Mouse (Mus musculus) MEL (cell line): ENCODE measurements around the gene Eml6. TPM values are rescaled to one million over a fixed set of nuclear protein-coding genes. Genes with fewer than 3 reads are reported as not detected.

Source experiments
- DNase-seq: peaks from one replicate; pipeline ENCODE4 v3.0.0; 2011; ENCODE audit warnings: low read depth, low spot score
- H3K27ac ChIP-seq: 2 replicates; pipeline ENCODE4 v1.5.1; 2012; ENCODE audit warnings: low read depth, mild to moderate bottlenecking, control low read depth, low read length, moderate library complexity; ENCODE audit not compliant: control insufficient read depth
- H3K27me3 ChIP-seq, 2 experiments: fragments of 150-350 bp in 1 of 2; sonication (generic) in 1 of 2; 2 replicates each; pipeline ENCODE4 v1.6.1; 2012; ENCODE audit warnings: low read length in 2 of 2, mild to moderate bottlenecking in 2 of 2, improper control_type of control experiment in 1 of 2, moderate library complexity in 1 of 2; ENCODE audit not compliant: insufficient read depth in 2 of 2, control insufficient read depth in 1 of 2
- H3K36me3 ChIP-seq, 2 experiments: 2 replicates each; pipeline ENCODE4 v1.6.1; 2012 to 2014; ENCODE audit warnings: low read length in 2 of 2, improper control_type of control experiment in 1 of 2, inconsistent platforms in 1 of 2, mild to moderate bottlenecking in 1 of 2; ENCODE audit not compliant: insufficient read depth in 2 of 2, control insufficient read depth in 1 of 2
- H3K4me1 ChIP-seq, 2 experiments: fragments of 150-350 bp in 1 of 2; sonication (generic) in 1 of 2; 2 replicates each; pipeline ENCODE4 v1.6.1; 2012; ENCODE audit warnings: low read length in 2 of 2, improper control_type of control experiment in 1 of 2, mild to moderate bottlenecking in 1 of 2; ENCODE audit not compliant: insufficient read depth in 2 of 2, control insufficient read depth in 1 of 2
- H3K4me3 ChIP-seq, 2 experiments: fragments of 150-350 bp in 1 of 2; sonication (generic) in 1 of 2; 2 replicates each; pipeline ENCODE4 v1.5.1; 2012; ENCODE audit warnings: low read depth in 2 of 2, low read length in 2 of 2, mild to moderate bottlenecking in 2 of 2, moderate library complexity in 2 of 2, control low read depth in 1 of 2, improper control_type of control experiment in 1 of 2; ENCODE audit not compliant: control insufficient read depth in 1 of 2, insufficient read depth in 1 of 2
- H3K79me2 ChIP-seq: 2 replicates; pipeline ENCODE4 v1.6.1; 2012; ENCODE audit warnings: mild to moderate bottlenecking, low read length, moderate library complexity; ENCODE audit not compliant: control insufficient read depth, poor library complexity, insufficient read depth
- H3K9ac ChIP-seq: 2 replicates; pipeline ENCODE4 v1.6.1; 2012; ENCODE audit warnings: low read depth, mild to moderate bottlenecking, control low read depth, low read length, moderate library complexity; ENCODE audit not compliant: control insufficient read depth, poor library complexity, severe bottlenecking
- H3K9me3 ChIP-seq: fragments of 150-350 bp; sonication (generic); replicated peaks from 2 replicates; pipeline ENCODE4 v1.6.1; 2012; ENCODE audit warnings: mild to moderate bottlenecking, low read length, improper control_type of control experiment, moderate library complexity; ENCODE audit not compliant: insufficient read depth
- CHD1 ChIP-seq: IDR thresholded peaks from 2 replicates; pipeline ENCODE4 v1.6.1; 2012; ENCODE audit warnings: low read depth, mild to moderate bottlenecking, inconsistent platforms, low read length, improper control_type of control experiment
- CTCF ChIP-seq, 3 experiments: IDR thresholded peaks in 2 of 3; conservative IDR thresholded peaks in 1 of 3; 2 replicates each; pipeline ENCODE4 v1.5.1; 2011 to 2012; ENCODE audit warnings: low read length in 3 of 3, low read depth in 2 of 3, mild to moderate bottlenecking in 2 of 3, improper control_type of control experiment in 1 of 3, inconsistent platforms in 1 of 3, mixed read lengths in 1 of 3, moderate library complexity in 1 of 3; ENCODE audit not compliant: control insufficient read depth in 1 of 3, insufficient read depth in 1 of 3, poor library complexity in 1 of 3, severe bottlenecking in 1 of 3
- E2F4 ChIP-seq: IDR thresholded peaks from 2 replicates; pipeline ENCODE4 v1.6.1; 2011; ENCODE audit warnings: low read depth, low read length, improper control_type of control experiment, borderline replicate concordance
- EP300 ChIP-seq, 2 experiments: IDR thresholded peaks; 2 replicates each; pipeline ENCODE4 v1.6.1; 2011; ENCODE audit warnings: improper control_type of control experiment in 2 of 2, low read length in 2 of 2, low read depth in 1 of 2, mild to moderate bottlenecking in 1 of 2
- ETS1 ChIP-seq: IDR thresholded peaks from 2 replicates; pipeline ENCODE4 v1.6.1; 2012; ENCODE audit warnings: low read depth, mild to moderate bottlenecking, inconsistent platforms, low read length, improper control_type of control experiment, moderate library complexity
- GATA1 ChIP-seq: IDR thresholded peaks from 2 replicates; pipeline ENCODE4 v1.6.1; 2011; ENCODE audit warnings: low read depth, low read length, improper control_type of control experiment
- HCFC1 ChIP-seq: IDR thresholded peaks from 2 replicates; pipeline ENCODE4 v1.6.1; 2012; ENCODE audit warnings: low read depth, mild to moderate bottlenecking, inconsistent platforms, low read length, improper control_type of control experiment, moderate library complexity
- KAT2A ChIP-seq: conservative IDR thresholded peaks from 2 replicates; pipeline ENCODE4 v1.6.1; 2012; ENCODE audit warnings: low read depth, low read length, improper control_type of control experiment, inconsistent platforms
- MAFK ChIP-seq: IDR thresholded peaks from 2 replicates; pipeline ENCODE4 v1.6.1; 2011; ENCODE audit warnings: low read depth, mild to moderate bottlenecking, low read length, improper control_type of control experiment, borderline replicate concordance
- MAZ ChIP-seq: IDR thresholded peaks from 2 replicates; pipeline ENCODE4 v1.6.1; 2012; ENCODE audit warnings: low read depth, mild to moderate bottlenecking, inconsistent platforms, low read length, improper control_type of control experiment
- MYB ChIP-seq: IDR thresholded peaks from 2 replicates; pipeline ENCODE4 v1.6.1; 2011; ENCODE audit warnings: mild to moderate bottlenecking, low read depth, low read length, improper control_type of control experiment
- NELFE ChIP-seq: IDR thresholded peaks from 2 replicates; pipeline ENCODE4 v1.6.1; 2011; ENCODE audit warnings: low read depth, low read length, improper control_type of control experiment
- NRF1 ChIP-seq: IDR thresholded peaks from 2 replicates; pipeline ENCODE4 v1.6.1; 2014; ENCODE audit warnings: low read depth, mild to moderate bottlenecking, inconsistent platforms, low read length, improper control_type of control experiment, moderate library complexity; ENCODE audit not compliant: poor library complexity, insufficient read depth, severe bottlenecking
- POLR2A ChIP-seq, 2 experiments: IDR thresholded peaks; 2 replicates each; pipeline ENCODE4 v1.6.1; 2011 to 2012; ENCODE audit warnings: low read length in 2 of 2, mild to moderate bottlenecking in 2 of 2, control low read depth in 1 of 2, improper control_type of control experiment in 1 of 2, low read depth in 1 of 2, moderate library complexity in 1 of 2; ENCODE audit not compliant: control insufficient read depth in 1 of 2, insufficient read depth in 1 of 2, poor library complexity in 1 of 2
- POLR2AphosphoS5 ChIP-seq: IDR thresholded peaks from 2 replicates; pipeline ENCODE4 v1.6.1; 2012; ENCODE audit warnings: low read depth, borderline replicate concordance, mild to moderate bottlenecking, inconsistent platforms, low read length, moderate library complexity, mixed read lengths
- RAD21 ChIP-seq: IDR thresholded peaks from 2 replicates; pipeline ENCODE4 v1.6.1; 2011; ENCODE audit warnings: mild to moderate bottlenecking, low read depth, low read length, improper control_type of control experiment
- SMC3 ChIP-seq: IDR thresholded peaks from 2 replicates; pipeline ENCODE4 v1.6.1; 2011; ENCODE audit warnings: low read depth, low read length, improper control_type of control experiment
- TAL1 ChIP-seq: IDR thresholded peaks from 2 replicates; pipeline ENCODE4 v1.6.1; 2012; ENCODE audit warnings: mild to moderate bottlenecking, inconsistent platforms, low read length, moderate library complexity, mixed read lengths
- TBP ChIP-seq: IDR thresholded peaks from 2 replicates; pipeline ENCODE4 v1.8.0; 2011; ENCODE audit warnings: low read depth, low read length, improper control_type of control experiment
- ZC3H11A ChIP-seq: IDR thresholded peaks from 2 replicates; pipeline ENCODE4 v1.6.1; 2012; ENCODE audit warnings: low read depth, mild to moderate bottlenecking, inconsistent platforms, low read length, improper control_type of control experiment
- ZKSCAN1 ChIP-seq: IDR thresholded peaks from 2 replicates; pipeline ENCODE4 v1.6.1; 2012; ENCODE audit warnings: low read depth, mild to moderate bottlenecking, inconsistent platforms, low read length, improper control_type of control experiment, moderate library complexity
- ZMIZ1 ChIP-seq: IDR thresholded peaks from 2 replicates; pipeline ENCODE4 v1.6.1; 2012; ENCODE audit warnings: low read depth, mild to moderate bottlenecking, inconsistent platforms, low read length, improper control_type of control experiment, moderate library complexity
- ZNF384 ChIP-seq: IDR thresholded peaks from 2 replicates; pipeline ENCODE4 v1.6.1; 2012; ENCODE audit warnings: low read depth, mild to moderate bottlenecking, inconsistent platforms, low read length, improper control_type of control experiment
- polyA plus RNA-seq, 2 experiments: library from polyadenylated mRNA; stranded (reverse) in 1 of 2; unstranded in 1 of 2; fragments of >175 nt in 1 of 2; fragments of >200 nt in 1 of 2; gene quantifications; 2 replicates each; pipeline versions ENCODE4 v1.2.1 to v1.2.4; 2012; ENCODE audit warnings: low replicate concordance in 2 of 2, low read depth in 1 of 2; ENCODE audit not compliant: insufficient read length in 2 of 2, insufficient read depth in 1 of 2, missing spikeins in 1 of 2
- total RNA-seq: library from RNA; depleted of rRNA; stranded (reverse); fragments of 300-350 nt; gene quantifications from 2 replicates; pipeline ENCODE4 v1.2.3, GENCODE M21; 2012

The Eml6 gene
- total and polyA plus RNA-seq, 3 experiments: 2.7 to 2.8 TPM; not detected in 1

DNA sequence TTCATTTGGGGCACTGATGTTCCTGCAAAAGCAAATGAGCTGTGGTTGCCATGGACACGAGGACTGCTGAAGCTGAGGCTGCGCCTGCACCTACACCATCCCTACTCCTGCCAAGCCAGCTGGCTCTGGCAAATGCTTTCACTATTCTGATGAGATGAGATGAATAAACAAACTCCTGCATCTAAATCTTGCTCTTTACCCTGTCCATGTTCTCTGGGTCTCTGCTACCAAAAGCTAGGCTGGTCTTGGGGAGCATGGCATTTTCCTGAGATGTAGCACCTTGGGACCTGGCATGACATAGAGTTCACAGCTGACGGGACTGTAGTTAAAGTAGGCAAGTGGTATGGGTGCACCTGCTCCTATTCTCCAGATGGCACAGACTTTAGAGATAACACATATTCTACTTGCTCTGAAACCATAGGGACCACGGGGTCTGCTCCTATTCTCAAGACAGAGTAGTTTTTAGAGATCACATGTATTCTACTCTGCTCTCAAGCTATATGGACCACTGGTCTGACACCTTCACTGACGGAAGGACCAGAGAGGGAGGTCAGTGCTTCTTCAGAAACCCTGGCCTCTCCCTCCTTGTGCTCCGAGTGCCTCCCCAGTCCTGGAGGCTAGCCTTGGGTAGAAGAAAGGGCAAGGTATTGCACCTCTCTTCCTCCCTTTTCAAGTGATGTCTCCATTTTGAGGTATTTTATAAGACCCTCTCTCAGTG is 236.8 kb downstream of the Eml6 start:
- DNase-seq: no peak

DNA sequence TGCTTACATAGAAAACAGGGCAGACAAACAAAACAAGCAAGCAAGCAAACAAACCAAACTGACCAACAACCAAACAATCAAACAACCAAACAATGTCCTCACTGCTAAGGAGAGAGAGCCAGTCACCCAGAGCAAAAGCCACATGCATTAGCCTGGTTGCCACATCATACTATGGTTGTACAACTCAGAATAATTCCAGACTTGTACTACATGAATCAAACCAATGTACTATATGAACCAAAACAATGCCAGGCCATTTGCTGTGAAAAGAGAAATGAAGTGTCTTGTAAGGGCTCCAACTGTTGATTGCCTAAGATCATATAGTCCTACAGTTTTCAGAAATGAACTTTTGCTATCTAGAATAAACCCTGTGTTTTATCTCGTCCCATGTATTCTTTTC is 237.3 kb downstream of the Eml6 start:
- no peak overlapping the region for H3K9ac ChIP-seq
- H3K79me2 ChIP-seq: no peaks in the 10 kb centered on the region
- TF ChIP-seq ZC3H11A (no peak), MAFK (no peak), EP300 (IDR thresholded peaks at IDR 0.05; ENCODE audit: low read depth in 1 of 2, low read length in 2 of 2) (no peak), GATA1 (no peak), ZMIZ1 (no peak)
- H3K27ac ChIP-seq: no peak overlapping the region
- no peaks in the 10 kb centered on the region for H3K27me3 ChIP-seq
- H3K36me3 ChIP-seq: peaks cover 0 to 19% of the 10 kb centered on the region in 2 experiments; a peak in 2 of 4 replicates
- H3K9me3 ChIP-seq: no peaks in the 10 kb centered on the region
- H3K4me3 ChIP-seq: no peak overlapping the region
- peaks cover 12 to 14% of the 10 kb centered on the region in 2 experiments for H3K4me1 ChIP-seq
- DNase-seq: no peak

More for the DNA sequence above, 236.8 kb downstream of the Eml6 start:
- Histone ChIP-seq H3K9ac (no peak overlapping the region), H3K27ac (no peak overlapping the region), H3K4me1 (peaks cover 12 to 13% of the 10 kb centered on the region in 2 experiments; a peak in 3 of 4 replicates), H3K9me3 (no peaks in the 10 kb centered on the region), H3K4me3 (no peak overlapping the region), H3K36me3 (peaks cover 0 to 19% of the 10 kb centered on the region in 2 experiments; a peak in 2 of 4 replicates), H3K79me2 (no peaks in the 10 kb centered on the region), H3K27me3 (no peaks in the 10 kb centered on the region)
- no peak for TF ChIP-seq ZKSCAN1
- TF ChIP-seq GATA1: no peak
- no peak for TF ChIP-seq MYB
- no peak for TF ChIP-seq E2F4
- no peak for TF ChIP-seq RAD21
- TF ChIP-seq POLR2AphosphoS5: no peak
- no peak for TF ChIP-seq TBP
- TF ChIP-seq ZC3H11A: no peak
- TF ChIP-seq POLR2A (IDR thresholded peaks at IDR 0.05; ENCODE audit: control insufficient read depth in 1 of 2, insufficient read depth in 1 of 2, low read depth in 1 of 2, low read length in 2 of 2, poor library complexity in 1 of 2): no peak
- no peak for TF ChIP-seq MAZ
- TF ChIP-seq ETS1: no peak
- no peak for TF ChIP-seq HCFC1
- TF ChIP-seq NELFE: no peak
- no peak for TF ChIP-seq TAL1
- TF ChIP-seq CTCF (IDR thresholded peaks at IDR 0.05 in 2 of 3, conservative IDR thresholded peaks at IDR 0.05 in 1 of 3; ENCODE audit: control insufficient read depth in 1 of 3, insufficient read depth in 1 of 3, low read depth in 2 of 3, low read length in 3 of 3, poor library complexity in 1 of 3, severe bottlenecking in 1 of 3): no peak
- no peak for TF ChIP-seq KAT2A
- no peak for TF ChIP-seq ZNF384
- no peak for TF ChIP-seq CHD1
- no peak for TF ChIP-seq SMC3
- no peak for TF ChIP-seq NRF1
